Mouse (Mus musculus): ENCODE data around the gene Mettl21a.

GRCm38 (mm10) chr1:64616881-64617714 is at the start of gene Mettl21a:
- TF ChIP-seq POLR2A (IDR thresholded peaks at IDR 0.05; ENCODE audit: insufficient read depth, low read depth, low read length) (peak; percentile 92), CTCF (IDR thresholded peaks at IDR 0.05) (no peak), EP300 (IDR thresholded peaks at IDR 0.05; ENCODE audit: insufficient read depth, low read depth, low read length) (0 out of 2 replicates have a peak, but pooled peaks have one; percentile 7)
